Mouse (Mus musculus): Measurements from ENCODE around the gene Hormad2.

Gene Hormad2

DNA sequence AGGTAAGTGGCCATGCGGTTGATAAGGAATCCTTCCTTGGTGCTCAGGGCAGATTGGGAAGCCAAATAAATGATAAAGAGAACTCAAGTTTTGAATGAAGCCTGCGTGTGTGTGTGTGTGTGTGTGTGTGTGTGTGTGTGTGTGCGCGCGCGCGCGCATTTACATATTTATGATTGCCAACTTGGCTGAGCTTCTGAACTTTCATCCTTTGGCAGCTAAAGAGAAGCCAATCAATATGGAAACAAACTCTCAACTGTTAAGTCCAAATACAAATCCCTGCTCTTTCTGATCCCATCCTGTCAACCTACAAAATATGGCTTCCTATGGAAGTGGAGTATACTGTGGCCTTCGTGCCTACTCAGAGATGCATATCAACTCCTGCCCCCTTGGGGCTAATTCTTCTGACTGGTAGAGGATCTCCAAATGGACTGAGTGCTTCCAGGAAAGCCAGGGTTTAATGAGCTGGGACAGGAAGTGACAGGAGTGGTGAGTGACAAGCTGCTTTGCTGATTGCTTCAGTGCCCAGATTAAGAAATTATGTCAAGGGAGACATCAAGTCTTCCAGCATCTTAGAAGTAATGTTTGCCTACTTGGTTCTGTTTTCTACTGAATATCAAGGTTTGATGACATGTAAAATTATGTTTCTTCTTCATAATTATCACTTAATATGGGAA is 5.4 kb upstream of the Hormad2 start:
- DNase-seq (ENCODE audit: low spot score in 2 of 2), result no peak

DNA sequence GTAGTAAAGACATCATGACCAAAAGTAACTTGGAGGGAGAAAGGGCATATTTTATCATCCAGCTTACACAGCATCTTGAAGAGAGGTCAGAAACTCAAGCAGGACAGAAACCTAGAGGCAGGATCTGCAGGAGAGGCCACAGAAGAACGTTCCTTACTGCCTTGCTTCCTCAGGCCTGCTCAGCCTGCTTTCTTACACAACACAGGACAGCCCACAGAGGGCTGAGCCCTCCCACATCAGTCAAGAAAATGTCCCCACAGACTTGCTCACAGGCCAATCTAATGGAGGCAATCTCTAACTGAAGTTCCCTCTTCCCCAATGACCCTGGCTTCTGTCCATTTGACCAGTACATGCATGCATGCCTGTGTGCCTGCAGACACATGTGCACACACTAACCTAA is 1.4 kb upstream of the Hormad2 start:
- DNase-seq (ENCODE audit: low spot score in 2 of 2), result no peak

DNA sequence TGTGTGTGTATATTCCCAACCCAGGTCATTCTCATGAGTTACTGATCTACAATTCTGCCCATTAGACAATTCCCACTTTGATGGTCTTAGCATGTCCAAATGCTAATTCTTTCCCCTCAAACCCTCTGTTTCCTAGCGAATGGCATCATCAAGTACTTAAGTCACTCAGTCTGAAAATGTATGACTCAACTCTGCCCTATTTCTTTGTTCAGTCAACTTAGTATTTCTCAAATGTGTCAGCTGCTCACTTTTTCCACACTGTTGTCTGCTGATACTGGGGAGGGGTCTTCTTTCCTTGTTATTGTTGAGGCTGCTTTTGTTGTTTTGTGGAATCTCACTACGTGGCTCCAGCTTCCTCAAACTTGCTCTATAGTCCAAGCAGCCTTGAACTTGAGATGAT is 2.7 kb downstream of the Hormad2 start:
- no peak for DNase-seq (ENCODE audit: low spot score in 2 of 2)

DNA sequence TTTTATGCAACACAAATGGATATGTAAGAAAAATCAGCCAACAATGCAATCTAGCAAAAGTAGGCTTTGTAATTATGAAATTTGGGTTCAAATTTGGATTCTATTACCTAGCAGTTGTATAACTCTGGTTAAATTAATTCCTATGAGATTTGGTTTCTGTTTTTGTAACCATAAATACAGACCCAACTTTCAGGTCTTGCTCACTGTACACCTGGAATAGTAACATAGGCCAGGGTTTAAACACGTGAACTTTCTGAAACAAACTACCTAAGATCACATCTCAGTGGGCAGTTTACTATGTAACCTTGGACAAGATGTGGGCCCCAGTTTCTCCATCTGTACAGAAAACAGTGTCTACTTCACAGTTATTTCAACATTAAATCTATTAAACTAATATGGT is 3.6 kb downstream of the Hormad2 start:
- no peak for DNase-seq (ENCODE audit: low spot score in 2 of 2)

DNA sequence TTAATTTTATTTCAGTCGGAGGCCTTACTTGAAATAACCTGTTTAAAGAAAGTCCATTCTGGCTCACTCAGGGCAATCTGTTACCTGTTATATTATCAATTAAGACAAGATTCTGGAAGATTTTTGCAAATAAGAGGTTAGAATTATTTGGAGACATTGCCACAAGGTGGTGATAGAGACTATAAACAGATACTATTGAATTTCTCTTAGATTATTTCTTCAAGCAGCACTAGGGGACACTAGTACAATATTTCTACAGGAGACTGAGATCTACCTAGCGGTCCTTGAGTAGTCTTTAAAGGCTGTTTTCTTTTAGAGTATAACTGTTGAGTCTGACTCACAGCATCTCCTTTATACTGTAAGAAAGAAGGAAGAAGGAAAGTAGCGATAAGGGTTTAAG is 4.3 kb downstream of the Hormad2 start:
- no peak for DNase-seq (ENCODE audit: low spot score in 2 of 2)

DNA sequence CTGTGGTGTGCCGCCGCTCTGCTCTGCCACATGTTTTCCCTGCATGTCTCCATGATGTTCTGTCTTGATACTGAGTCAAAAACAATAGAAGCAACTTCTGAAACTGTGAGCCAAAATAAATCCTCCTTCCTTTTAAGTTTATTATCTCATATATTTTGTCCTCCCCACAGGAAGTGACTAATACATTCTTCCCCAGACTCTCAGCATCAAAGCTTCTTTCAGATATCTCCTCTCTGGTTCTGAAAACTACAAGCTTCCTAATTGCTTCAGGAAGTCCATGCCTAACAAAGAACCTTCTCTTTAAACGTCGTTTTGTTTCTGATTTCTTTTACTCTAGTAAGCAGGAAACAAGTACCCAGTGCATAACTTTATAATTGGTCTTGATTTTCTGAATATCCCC is 6.4 kb downstream of the Hormad2 start:
- no peak for DNase-seq (ENCODE audit: low spot score in 2 of 2)

DNA sequence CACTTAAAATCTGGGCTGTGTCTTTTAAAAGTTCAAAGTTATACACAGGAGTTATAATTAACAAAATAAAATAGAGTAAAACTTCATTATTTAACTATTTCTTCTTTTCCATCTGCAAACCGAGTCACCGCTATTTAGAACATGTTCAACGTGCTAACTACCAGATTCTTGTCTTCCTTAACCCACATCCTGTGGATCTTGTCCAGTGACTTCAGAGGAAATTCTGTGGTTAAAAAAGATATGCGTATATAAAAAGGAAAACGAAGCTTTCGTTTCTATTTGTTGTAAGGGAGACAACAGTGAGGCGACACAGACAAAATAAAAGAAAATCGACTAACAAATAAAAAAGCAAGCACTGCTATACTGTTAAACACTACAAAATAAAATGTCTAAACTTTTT is 17.1 kb downstream of the Hormad2 start:
- DNase-seq (ENCODE audit: low spot score in 2 of 2), result no peak

DNA sequence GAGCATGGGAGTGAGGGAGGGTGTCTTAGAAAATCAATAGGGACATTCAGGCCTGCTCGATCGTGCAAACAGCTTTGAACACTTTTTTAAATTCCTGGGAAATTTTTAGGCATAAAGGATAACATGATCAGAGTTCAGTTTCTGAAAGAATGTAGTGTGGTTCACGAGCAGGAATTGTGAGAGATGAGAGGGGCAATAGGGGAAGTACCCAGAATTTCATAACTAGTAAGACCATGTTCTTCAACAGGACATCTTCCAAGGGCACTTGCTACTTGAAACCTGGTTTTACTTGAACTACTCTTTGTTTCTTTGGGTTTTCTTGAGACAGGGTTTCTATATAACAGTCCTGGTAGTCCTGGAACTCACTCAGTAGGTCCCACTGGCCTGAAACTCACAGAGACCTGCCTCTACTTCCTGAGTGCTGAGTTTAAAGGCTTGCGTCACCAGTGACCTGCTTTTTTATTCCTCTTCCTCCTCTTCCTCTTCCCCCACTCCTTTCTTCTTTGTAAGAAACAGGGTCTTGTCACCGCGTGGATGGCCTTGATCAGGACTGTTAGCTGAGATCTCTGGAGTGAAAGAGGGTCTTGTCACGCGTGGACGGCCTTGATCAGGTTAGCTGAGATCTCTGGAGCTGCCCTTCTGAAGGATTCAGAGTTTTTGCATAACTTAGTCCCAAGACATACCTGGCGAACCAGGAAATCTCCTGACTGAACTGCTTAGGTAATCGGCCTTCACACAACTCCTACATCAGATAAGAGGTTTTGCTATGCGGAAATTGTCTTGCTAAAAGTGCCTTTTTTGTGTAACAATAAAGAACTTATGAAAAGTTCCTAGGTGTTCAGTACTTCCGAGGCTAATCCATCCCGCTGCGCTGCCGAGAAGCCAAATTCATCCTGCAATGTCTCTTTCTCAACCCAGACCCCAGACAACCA is 18.1 kb downstream of the Hormad2 start:
- no peak for DNase-seq (ENCODE audit: low spot score in 2 of 2)

DNA sequence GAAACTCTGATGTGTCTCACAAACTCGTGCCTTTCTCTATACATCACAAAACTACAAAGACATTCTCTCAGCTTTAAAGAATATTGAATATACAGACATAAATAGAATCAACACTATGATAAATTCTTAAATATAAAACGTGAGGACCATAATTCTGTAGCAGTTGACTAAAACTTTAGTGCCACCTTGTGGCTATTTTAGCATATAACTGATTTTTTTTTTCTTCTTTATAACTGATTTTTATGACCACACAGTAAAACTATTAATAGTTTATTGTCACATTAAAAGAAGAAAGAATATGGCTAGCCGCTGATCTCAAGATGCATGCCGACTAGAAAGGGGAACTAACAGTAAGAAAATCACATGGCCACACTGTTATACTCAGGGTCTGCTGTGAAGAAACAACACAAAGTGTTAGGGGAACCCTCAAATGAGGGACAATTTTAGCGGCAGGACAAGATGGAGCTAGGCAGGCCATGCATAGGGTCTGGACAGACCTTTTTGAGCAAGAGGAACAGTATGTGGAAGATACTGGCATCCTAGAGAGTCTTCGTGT is 18.9 kb downstream of the Hormad2 start:
- no peak for DNase-seq (ENCODE audit: low spot score in 2 of 2)

DNA sequence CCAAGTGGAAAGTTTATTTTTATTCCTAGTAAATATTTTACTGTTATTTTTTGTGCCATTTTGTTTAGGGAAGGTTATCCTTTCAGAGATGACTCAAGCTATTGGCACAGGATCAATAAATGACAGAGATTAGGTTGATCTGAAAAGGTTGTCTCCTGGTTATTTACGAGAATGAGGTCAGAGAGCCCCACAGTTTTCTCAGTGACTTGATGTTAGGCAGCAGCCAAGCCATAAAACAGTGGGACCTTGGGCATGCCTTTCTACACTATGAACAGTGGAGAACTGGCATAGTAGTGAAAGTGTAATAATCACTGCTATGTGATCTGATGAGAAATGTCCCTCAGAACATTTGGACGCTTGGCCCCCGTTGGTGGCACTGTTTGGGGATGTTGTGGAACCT is 22.9 kb downstream of the Hormad2 start:
- no peak for DNase-seq (ENCODE audit: low spot score in 2 of 2)

DNA sequence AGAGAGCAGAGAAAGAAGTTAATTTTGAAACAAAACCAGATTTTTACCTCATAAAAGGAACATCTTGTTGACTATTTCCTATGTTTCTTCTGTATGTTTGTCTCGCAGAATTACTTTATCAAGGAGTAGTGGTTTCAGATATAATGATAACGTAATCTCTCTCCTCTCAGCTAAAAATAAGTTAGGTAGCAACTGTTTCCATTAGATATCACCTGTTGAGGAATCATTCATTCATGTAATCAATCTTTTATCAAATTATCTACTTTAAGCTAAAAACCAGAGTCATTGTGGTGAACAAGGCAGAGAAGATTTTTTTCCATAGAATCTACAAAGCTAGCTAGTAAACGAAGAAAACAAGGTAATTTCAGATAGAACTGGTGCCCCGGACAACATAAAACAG is 28.6 kb downstream of the Hormad2 start:
- DNase-seq (ENCODE audit: low spot score in 2 of 2), result no peak

DNA sequence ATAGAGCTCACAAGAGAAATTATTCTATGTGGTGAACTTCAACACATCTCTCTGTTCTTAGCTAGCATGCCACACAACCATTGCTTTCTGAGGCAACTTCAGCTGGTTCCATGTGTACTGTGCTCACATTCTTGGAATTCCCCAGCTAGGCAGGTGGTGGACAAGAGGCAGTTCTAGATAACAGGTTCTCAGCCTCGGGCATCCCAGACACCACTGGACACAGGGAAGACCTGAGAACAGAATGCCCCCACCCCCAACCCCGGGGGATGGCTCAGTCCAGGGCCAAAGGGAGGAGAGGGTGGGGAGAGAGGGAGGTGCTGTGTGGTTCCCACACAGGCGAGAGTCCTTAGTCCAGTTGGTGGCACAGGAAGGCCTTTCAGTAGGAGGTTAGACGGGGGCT is 36.6 kb downstream of the Hormad2 start:
- DNase-seq (ENCODE audit: low spot score in 2 of 2), result no peak

DNA sequence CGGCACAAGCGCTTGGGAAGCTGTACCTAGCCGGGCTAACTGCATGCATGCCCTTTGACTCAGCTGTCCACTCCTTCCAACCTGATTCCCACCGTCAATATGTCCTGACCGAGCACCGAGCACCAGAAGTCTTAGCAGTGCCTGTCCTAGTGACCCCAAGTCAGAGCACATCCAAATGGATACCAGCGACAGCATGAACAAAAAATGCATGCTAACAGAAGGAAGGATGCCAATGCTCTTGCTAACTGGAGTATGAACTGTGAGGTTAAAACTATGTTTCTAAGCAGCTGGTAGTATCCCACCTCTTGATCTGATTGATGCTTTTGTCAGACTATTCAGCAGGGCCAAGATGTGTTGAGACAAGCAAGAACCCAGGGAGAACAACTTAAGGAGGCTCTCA is 37.5 kb downstream of the Hormad2 start:
- DNase-seq (ENCODE audit: low spot score in 2 of 2), result no peak

DNA sequence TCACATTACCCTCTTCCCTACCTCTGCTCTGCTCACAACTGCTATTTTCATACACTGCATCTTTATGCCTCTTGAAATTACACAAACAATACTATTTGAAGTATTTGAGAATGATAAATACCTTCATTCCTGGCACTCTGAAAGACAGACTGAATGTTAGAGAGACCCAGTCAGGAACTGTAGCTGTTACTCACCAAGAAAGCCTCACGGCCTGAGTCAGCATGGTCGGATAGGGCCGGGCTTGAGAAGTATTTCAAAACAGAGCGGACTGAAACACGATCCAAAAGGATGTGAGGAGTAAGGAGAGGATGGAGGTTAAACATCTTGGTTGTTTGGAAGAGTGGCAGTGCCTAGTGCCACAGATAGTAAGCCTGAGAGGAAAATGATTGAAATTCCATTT is 39.7 kb downstream of the Hormad2 start:
- DNase-seq (ENCODE audit: low spot score in 2 of 2), result no peak

DNA sequence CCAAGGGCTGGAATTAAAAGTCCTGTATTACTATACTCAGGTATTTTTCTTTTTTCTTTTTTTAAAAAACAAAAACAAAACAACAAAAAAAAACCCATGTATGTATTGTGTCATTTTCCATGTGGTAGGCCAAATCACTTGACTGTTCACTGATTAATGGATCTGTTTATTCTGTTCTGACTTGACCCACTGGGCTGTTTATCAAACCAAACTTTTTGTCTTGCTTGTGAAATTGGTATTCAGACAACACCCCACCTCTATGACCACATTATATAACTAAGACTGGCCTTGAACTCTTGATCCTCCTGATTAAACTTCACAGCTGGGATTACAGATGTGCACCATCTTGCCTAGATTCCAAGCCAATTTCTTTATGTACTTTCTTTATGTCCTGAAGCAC is 46.7 kb downstream of the Hormad2 start:
- no peak for DNase-seq (ENCODE audit: low spot score in 2 of 2)

DNA sequence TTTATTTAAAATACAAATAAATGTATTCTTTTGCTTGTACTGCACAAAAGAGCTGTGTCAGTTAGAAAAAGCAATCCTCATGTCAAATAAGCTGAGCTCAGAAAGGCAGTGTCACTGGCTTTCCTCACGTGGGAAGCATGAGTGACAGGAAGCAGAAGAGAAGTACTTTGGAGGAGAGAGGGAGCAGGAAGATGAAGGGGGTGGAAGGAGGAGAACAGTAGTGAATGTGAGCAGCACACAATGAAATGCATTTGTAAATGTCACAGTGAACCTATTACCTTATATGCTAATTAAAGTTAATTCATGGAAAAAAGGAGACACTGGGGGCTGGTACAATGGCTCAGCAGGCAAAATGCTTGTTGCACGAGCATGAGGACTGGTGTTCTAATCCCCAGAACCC is 52.9 kb downstream of the Hormad2 start:
- DNase-seq (ENCODE audit: low spot score in 2 of 2), result no peak

DNA sequence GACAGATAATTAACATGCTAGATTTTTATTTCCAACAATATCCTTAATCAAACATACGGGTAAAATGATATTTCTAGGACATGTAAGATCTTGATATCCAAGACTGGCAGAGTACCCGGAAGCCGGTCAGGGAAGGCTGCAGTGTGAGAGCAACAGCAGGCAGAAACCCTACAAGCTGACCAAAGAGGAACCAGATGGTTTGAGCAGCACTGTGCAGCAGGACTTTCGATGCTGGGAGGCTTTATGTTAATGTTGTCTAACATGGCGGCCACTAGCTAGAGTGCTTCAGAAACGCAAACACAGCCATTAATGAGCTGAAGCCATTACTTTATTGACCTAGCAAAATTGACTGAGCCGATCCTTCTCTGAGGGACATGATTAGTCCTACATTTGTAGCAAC is 58.6 kb downstream of the Hormad2 start:
- no peak for DNase-seq (ENCODE audit: low spot score in 2 of 2)

DNA sequence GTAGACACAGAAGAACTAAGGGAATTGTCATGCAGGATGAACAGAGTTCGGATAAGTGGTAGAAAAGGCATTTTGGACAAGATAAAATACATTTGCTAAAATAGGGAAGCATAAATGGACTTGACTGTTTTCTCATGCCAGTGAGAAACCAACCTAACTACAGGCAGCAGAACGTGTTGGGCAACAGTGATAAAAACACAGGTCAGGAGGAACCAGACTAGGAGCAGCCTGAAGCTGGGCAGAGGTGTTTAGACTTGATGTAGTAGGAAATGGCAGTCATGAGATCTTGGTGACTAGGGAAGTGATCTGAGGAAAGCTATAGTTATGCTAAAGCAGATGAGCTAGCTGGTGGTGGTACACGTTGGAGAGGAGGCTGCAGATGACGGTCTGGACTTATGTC is 61.0 kb downstream of the Hormad2 start:
- no peak for DNase-seq (ENCODE audit: low spot score in 2 of 2)

DNA sequence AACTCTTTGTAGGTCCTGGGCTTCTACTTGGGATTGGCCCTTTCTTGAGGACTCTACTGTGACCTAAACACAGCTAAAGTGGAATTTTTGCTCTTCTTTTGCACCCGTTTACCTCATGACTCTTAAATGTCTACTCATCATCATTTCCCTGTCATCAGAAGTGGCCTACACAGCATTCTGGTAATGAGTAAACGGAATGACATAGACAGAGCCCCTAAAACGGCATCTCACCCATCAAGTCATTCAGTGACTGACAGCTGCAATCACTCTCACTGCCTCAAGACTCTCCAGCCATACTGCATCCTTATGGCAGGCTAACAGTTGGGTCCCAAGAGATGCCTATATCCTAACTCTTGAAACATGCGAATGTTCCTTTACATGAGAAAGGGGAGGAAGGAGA is 74.5 kb downstream of the Hormad2 start:
- no peak for DNase-seq (ENCODE audit: low spot score in 2 of 2)

DNA sequence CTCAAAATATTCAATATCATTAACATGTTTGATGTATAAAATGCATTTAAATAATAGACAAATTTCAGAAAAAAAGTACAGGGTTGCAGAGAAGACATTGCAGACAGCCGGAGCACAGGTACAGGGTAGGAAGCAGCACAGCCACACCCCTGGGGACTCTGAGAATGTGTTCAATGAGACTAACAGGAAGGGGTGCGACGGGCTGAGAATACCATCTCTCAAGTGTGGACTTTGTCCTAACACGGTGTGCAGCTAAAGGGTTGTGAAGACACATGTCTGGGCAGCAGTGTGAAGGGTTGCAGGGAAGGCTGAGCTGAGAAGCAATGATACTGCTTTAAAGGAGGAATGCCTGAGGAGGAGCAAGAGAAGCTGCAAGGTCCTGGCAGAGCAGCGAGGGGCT is 85.5 kb downstream of the Hormad2 start:
- DNase-seq (ENCODE audit: low spot score in 2 of 2), result no peak

DNA sequence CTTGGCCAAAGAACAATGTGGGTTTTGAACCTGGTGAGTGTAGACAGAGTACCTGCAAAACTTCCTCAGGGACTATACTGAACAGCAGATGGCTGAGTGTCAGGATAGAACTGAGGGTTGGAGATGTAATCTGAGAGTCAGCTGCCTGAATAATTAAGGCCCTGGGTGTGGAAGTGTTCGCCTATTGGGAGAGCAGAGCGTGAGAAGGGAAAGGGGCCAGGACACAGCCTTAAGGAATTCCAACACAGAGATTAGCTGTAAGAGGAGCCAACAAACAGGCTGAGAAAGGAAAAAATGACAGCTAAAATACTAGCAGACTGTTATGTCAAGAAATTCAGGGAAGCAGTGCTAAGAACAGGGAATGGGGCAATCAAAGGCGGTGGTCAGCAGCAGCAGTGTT is 88.3 kb downstream of the Hormad2 start:
- no peak for DNase-seq (ENCODE audit: low spot score in 2 of 2)

DNA sequence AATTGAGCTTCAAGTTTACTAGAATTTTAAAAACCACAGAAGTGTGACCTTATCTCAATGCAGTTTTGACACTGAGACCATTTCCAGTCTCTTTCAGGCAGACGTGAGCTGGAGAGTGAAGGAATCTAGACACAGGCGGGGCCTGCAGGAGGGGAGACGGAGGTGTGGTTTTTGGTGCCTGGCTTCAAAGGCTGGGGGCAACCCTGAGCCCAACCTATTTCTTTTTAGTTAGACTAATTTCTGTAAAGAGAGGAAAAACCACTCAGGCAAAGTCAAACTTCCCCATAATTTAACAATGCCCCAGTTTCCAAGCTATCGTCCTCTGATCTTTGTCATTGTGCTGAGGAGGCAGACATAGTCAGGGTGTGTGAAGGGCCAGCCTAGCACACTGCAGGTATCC is 97.0 kb downstream of the Hormad2 start:
- no peak for DNase-seq (ENCODE audit: low spot score in 2 of 2)

DNA sequence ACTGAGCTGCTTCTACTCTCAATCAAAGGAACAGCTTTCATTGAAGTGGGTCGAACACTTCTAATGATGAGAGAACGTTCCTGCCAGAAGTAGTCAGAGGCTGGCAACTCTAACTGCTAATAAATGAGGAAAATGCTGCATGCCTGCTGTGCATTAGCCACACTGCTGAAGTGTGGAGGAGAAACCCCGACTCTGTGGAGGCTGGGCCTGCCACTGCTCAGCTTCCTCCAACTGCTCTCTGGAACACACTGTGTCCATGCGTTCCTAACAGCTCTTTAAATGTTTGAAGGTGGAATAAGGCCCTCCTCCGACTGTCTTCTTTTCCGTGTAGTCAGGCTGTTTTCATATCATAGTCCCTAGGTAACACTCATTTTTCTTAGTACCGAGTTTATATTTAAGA is 98.9 kb downstream of the Hormad2 start:
- DNase-seq (ENCODE audit: low spot score in 2 of 2), result no peak
